Mouse (Mus musculus): ENCODE measurements around the gene Upf2. TPM values are rescaled to one million over a fixed set of nuclear protein-coding genes. Genes with fewer than 3 reads are reported as not detected.

The Upf2 gene
- 4.9 and 7.0 TPM in 2 replicates for polyA plus RNA-seq (2021; fragmentation: Nextera tagmentation)
- long read RNA-seq, experiment 1, full-length matches to known transcripts: 9 of 29 reads
- long read RNA-seq, experiment 1, partial matches to known transcripts: 12 of 29 reads
- long read RNA-seq, experiment 1, other reads (novel, unspliced or antisense): 8 of 29 reads
- long read RNA-seq, experiment 2, partial matches to known transcripts: 26 of 33 reads
- long read RNA-seq, experiment 2, other reads (novel, unspliced or antisense): 7 of 33 reads

DNA sequence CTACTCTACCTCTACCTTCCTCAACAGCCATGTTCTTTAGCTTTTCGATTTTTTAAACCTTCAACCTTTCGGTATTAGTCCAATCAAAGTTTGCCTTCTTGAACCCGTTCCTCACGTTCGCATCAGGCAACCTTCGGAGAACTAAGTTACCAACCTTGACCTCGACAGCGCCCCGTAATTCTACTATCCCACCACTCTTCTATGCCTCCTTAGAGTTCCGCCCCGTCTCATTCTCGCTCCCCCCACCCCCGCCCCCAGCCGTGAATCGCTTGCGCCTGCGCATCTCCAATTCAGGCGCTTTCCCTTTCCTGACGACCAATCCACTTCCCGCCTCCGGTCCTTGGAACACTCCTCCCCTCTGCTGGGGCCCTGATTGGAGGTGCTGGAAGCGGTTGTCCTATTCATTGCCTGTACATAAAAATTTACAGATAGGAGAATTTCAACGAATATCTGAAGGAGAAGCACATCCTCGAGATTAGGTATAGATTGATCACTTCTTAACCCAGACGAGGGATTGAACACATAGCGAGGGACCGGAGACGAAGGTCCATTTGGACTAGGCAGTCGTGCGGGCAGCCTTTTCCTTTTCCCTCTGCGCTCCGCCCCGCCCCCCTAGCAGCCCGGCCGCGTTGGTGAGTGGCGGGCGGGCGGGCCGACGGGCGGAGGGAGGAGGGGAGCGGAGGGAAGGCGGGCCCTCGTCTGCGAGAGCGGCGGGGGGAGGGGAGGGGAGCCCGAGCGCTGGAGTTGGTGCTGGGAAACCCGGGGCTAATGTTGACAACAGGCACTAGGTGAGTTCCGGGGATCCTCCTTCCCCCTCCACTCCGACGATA lies at the start of gene Upf2:
Upf2 (plus strand) TSS at position 704 of the 830 bp plus-strand sequence.

GRCm38 (mm10) chr2:5942416-5943032 lies 8.7 kb upstream of the Upf2 start, which contains the start of gene Dhtkd1:
Gene Dhtkd1, minus strand, starts transcription at chr2:5942792.

Other genes starting within 250 kb of the Upf2 start
- gene Camk1d, start 237.0 kb upstream of the Upf2 start, polyA plus RNA-seq (2021; fragmentation: Nextera tagmentation): 23.0 and 25.1 TPM in 2 replicates
- 17.3 and 23.0 TPM in 2 replicates for gene Nudt5, start 106.5 kb upstream of the Upf2 start, polyA plus RNA-seq (2021; fragmentation: Nextera tagmentation)
- 200 and 220 TPM in 2 replicates for gene Cdc123, start 106.3 kb upstream of the Upf2 start, polyA plus RNA-seq (2021; fragmentation: Nextera tagmentation)
- gene Gm13199, start 88.5 kb upstream of the Upf2 start, polyA plus RNA-seq (2021; fragmentation: Nextera tagmentation): not detected in 2 replicates
- gene Sec61a2, start 56.0 kb upstream of the Upf2 start, polyA plus RNA-seq (2021; fragmentation: Nextera tagmentation): 26.1 and 31.0 TPM in 2 replicates
- gene Dhtkd1, start 8.7 kb upstream of the Upf2 start, polyA plus RNA-seq (2021; fragmentation: Nextera tagmentation): 1.5 and 1.7 TPM in 2 replicates
- gene Proser2, start 178.7 kb downstream of the Upf2 start, polyA plus RNA-seq (2021; fragmentation: Nextera tagmentation): 4.3 and 4.8 TPM in 2 replicates

All from left cerebral cortex, adult 6 months (tissue).